Mouse (Mus musculus) hindbrain, embryonic 11.5 days (tissue): Measurements from ENCODE around the gene Vps26c. TPM values are rescaled to one million over a fixed set of nuclear protein-coding genes. Genes with fewer than 3 reads are reported as not detected.

Experiments used
- ATAC-seq: fragments of 200-750 bp; cut with Nextera tagmentation; 2 replicates; pipeline ENCODE4 v1.8.0; 2017; ENCODE audit warnings: mild to moderate bottlenecking, moderate TSS enrichment, moderate library complexity; ENCODE audit not compliant: low FRiP score
- DNase-seq: peaks from one replicate; pipeline ENCODE4 v3.0.0-alpha.2; 2015; ENCODE audit warnings: low spot score
- H3K27ac ChIP-seq: fragments of 300-500 bp; sonication (generic); 2 replicates; pipeline ENCODE4 v1.5.1; 2014; ENCODE audit warnings: mild to moderate bottlenecking, low read depth, low read length
- H3K27me3 ChIP-seq: fragments of 300-500 bp; sonication (generic); 2 replicates; pipeline ENCODE4 v1.6.1; 2014; ENCODE audit warnings: mild to moderate bottlenecking, low read length, moderate library complexity, mixed read lengths; ENCODE audit not compliant: control insufficient read depth, insufficient read depth
- H3K36me3 ChIP-seq: fragments of 300-500 bp; sonication (generic); 2 replicates; pipeline ENCODE4 v1.6.1; 2014; ENCODE audit warnings: mild to moderate bottlenecking, low read length, moderate library complexity, mixed read lengths; ENCODE audit not compliant: control insufficient read depth, insufficient read depth
- H3K4me1 ChIP-seq: fragments of 300-500 bp; sonication (generic); replicated peaks from 2 replicates; pipeline ENCODE4 v1.6.1; 2014; ENCODE audit warnings: low read length, mixed read lengths; ENCODE audit not compliant: control insufficient read depth, insufficient read depth
- H3K4me2 ChIP-seq: fragments of 300-500 bp; sonication (generic); replicated peaks from 2 replicates; pipeline ENCODE4 v1.6.1; 2014; ENCODE audit warnings: mild to moderate bottlenecking, low read depth, low read length
- H3K4me3 ChIP-seq: fragments of 300-500 bp; sonication (generic); 2 replicates; pipeline ENCODE4 v1.5.1; 2014; ENCODE audit warnings: low read depth, low read length
- H3K9ac ChIP-seq: fragments of 300-500 bp; sonication (generic); 2 replicates; pipeline ENCODE4 v1.6.1; 2014; ENCODE audit warnings: low read depth, low read length
- H3K9me3 ChIP-seq: fragments of 300-500 bp; sonication (generic); 2 replicates; pipeline ENCODE4 v1.6.1; 2016; ENCODE audit warnings: low read length; ENCODE audit not compliant: control insufficient read depth
- WGBS: fragments of 180-500 bp; shearing (Covaris S2); extraction: QIAGEN DNeasy Blood & Tissue Kit; methylation state at CpG from one replicate; pipeline ENCODE4 v1.1.7; 2014; 5-methylcytosine and 5-hydroxymethylcytosine counted together
- polyA plus RNA-seq: library from polyadenylated mRNA; unstranded; fragments of >200 nt; fragmentation: Nextera tagmentation; extraction: Ambion mirVana; gene quantifications from 2 replicates; pipeline ENCODE4 v1.2.1, GENCODE M21; 2014

Gene Vps26c
- polyA plus RNA-seq, 1 experiment from 2014 or later = 66.8 TPM

DNA sequence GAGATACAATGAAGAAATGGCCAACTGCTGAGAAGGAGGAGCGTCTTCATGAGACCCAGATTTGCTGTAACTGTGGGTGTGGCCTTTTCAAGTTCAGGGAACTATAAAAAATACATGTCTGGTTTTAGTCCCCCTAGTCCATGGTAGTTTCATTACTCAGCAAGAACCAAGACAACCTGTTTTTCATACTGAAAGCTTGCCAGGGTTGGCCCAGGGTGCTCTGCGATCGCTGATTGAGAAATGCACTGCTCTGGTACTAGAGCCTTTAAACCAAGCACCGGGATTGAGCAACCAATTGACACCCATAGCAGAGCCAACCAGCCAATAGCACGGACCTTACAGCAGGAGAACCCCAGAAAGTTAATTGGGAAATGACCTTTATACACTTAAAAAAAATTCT is 29.6 kb upstream of the Vps26c start:
- Histone ChIP-seq H3K27me3 (no peaks in the 10 kb centered on the region), H3K9me3 (no peaks in the 10 kb centered on the region), H3K4me3 (no peak overlapping the region), H3K4me2 (no peak overlapping the region), H3K27ac (no peak overlapping the region), H3K4me1 (no peaks in the 10 kb centered on the region), H3K36me3 (no peaks in the 10 kb centered on the region), H3K9ac (no peak overlapping the region)
- no peak for ATAC-seq
- no peak for DNase-seq
- WGBS = 78% methylated on average over 5 of the region's 5 CpGs

DNA sequence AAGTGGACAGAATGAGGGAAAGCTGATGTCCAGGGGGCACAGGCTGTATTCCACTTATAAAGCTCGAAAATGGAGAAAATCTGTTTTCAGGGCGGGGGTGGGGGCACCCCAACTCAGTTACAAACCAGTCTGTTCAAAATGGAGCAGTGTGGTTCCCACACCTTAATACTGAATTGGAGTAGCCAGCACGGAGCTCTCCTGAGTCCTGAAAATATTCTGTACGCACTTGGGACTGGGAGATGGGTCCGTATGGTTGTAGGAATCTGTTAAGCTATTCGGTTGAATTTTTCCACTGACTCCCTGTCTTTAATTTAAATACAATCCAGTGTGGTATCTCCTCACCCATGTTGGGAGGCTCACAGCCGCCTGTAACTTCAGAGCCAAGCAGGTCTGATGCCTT is 28.7 kb upstream of the Vps26c start:
- Histone ChIP-seq H3K9me3 (no peaks in the 10 kb centered on the region), H3K9ac (no peak overlapping the region), H3K36me3 (no peaks in the 10 kb centered on the region), H3K27ac (no peak overlapping the region), H3K4me3 (no peak overlapping the region), H3K4me2 (no peak overlapping the region), H3K4me1 (no peaks in the 10 kb centered on the region), H3K27me3 (no peaks in the 10 kb centered on the region)
- no peak for DNase-seq
- no peak for ATAC-seq
- WGBS = 81% methylated on average over 7 of the region's 7 CpGs

DNA sequence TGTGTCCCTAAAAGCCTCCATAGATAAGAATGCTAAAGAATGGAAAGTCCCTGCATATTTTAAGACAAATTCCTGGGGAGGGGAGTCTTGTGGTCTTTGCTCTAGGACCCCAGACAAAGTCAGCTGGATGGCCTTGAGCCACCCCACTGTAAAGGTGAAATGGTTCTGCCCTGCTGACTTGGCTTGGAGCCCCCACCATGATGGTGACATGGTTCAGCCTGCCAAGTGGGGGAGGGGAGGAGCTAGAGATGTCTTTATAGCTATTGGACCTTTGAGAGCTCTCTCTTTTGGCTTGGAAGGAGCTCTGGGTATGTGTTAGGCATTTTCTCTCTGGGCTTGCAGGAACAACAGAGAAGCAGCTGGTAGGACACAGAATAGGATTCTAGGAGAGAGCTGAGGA is 25.3 kb upstream of the Vps26c start:
- DNase-seq = no peak
- no peak for ATAC-seq
- Histone ChIP-seq H3K9me3 (no peaks in the 10 kb centered on the region), H3K27me3 (no peaks in the 10 kb centered on the region), H3K4me3 (no peak overlapping the region), H3K36me3 (no peaks in the 10 kb centered on the region), H3K27ac (no peak overlapping the region), H3K4me1 (no peaks in the 10 kb centered on the region), H3K4me2 (no peak overlapping the region), H3K9ac (no peak overlapping the region)

DNA sequence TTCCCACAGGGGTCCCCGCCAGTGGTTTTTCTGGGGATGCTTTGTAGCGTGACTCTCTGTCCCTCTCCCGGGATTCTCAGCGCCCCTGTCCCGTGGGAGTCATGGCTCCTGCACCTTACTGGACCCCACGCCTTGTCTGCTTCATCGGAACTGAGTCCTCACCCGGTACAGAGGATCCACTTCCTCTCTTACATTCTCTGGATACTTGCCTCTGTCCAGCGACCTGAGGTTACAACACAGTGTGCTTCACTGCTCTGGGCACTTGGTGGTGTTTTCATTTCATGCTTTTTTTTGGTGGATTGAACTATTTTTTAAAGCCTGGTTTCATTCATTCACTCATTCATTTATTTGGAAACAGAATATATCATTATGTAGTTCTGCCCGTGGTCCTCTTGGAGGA is 23.2 kb upstream of the Vps26c start:
- Histone ChIP-seq H3K4me2 (no peak overlapping the region), H3K9me3 (no peaks in the 10 kb centered on the region), H3K9ac (no peak overlapping the region), H3K4me1 (no peaks in the 10 kb centered on the region), H3K27me3 (no peaks in the 10 kb centered on the region), H3K4me3 (no peak overlapping the region), H3K36me3 (no peaks in the 10 kb centered on the region), H3K27ac (no peak overlapping the region)
- no peak for ATAC-seq
- WGBS = 75% methylated on average over 10 of the region's 10 CpGs
- no peak for DNase-seq

DNA sequence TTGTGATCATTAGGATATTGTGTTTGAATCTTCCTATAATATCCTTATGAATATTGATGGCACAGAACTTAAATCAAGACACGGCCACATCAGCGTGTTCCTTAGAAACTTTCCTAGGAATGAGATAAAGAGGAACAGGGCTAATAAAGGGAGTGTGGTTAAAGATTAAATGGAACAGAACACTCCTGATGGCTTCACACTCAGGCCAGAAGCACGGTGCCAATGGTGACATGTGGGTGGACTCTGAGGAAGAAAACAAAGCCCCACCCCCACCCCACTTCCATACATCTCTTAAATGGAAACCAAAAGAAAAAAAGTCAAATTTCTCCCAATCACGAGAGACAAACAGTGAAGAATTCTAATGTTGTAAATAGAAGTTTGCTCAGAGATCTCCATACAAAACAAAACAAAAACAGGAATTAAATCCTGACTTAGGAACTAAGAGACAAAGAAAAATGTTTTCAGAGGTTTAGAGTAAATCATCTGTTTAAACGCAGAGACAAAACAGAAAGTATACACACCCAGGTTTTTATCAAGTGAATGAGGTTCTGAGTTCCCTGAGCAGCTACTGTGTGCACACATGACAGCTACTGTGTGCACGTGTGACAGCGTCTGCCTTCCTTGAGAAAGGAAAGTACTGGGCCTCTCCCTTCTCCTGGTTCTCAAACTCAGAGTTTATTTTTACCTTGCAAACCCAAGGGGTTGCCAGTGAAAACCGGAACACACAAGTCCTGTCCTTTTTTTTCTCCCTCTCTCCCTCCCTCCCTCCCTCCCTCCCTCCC is 19.3 kb upstream of the Vps26c start:
- H3K36me3 ChIP-seq = no peaks in the 10 kb centered on the region
- 50% methylated on average over 8 of the region's 8 CpGs for WGBS
- H3K4me3 ChIP-seq = no peak overlapping the region
- no peak overlapping the region for H3K9ac ChIP-seq
- no peaks in the 10 kb centered on the region for H3K27me3 ChIP-seq
- H3K27ac ChIP-seq = no peak overlapping the region
- no peaks in the 10 kb centered on the region for H3K4me1 ChIP-seq
- no peak overlapping the region for H3K4me2 ChIP-seq
- ATAC-seq (no peak), DNase-seq (no peak)
- H3K9me3 ChIP-seq = no peaks in the 10 kb centered on the region

DNA sequence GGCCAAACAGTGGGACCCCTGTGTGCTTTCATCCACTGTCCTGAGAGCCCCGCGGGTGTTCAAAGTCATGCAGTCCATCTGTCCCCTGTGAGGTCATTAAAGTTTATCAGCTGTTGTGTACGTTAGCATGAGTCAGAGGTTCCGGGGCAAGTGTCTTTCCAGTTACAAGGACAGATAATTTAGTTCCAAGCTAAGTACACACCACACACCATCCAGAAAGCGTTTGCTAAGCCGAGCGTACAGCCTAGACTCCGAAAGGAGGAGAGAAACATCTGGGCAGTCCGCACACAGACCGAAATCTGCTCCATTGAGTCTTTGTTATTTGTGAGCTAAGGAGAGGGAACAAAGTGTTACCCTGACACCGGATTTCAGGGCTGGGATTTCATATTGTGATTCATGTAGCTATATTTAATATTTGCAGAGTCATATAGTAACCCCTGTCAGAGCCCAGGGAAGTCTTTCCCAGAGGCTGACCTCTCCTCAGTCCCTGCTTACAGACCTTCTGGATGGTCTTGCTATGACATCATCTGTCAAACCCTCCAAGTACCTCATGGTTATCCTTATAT is 18.0 kb upstream of the Vps26c start:
- H3K4me2 ChIP-seq = no peak overlapping the region
- DNase-seq (no peak), ATAC-seq (no peak)
- no peaks in the 10 kb centered on the region for H3K36me3 ChIP-seq
- no peak overlapping the region for H3K9ac ChIP-seq
- H3K4me3 ChIP-seq = no peak overlapping the region
- H3K27ac ChIP-seq = no peak overlapping the region
- no peaks in the 10 kb centered on the region for H3K27me3 ChIP-seq
- H3K9me3 ChIP-seq = no peaks in the 10 kb centered on the region
- no peaks in the 10 kb centered on the region for H3K4me1 ChIP-seq
- whole genome bisulfite sequencing = 59% methylated on average over 11 of the region's 11 CpGs

DNA sequence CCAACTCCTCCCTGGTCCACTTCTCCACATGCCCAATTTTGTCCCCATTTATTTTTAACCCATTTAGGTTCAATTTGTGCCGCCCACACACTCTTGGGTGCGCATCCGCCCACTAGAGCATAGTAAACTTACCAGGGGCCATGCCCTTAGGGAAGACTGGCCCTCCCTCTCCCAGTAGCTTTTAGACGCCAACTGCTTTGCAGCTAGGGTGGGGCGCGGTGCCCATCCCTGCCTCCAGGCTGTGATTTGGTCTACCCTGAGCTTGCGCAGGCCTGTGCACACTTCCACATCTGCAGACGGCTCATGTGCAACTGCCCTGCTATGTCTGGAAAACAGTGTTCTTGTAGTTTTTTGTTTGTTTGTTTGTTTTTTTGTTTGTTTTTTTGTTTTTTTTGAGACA is 16.3 kb upstream of the Vps26c start:
- Histone ChIP-seq H3K36me3 (no peaks in the 10 kb centered on the region), H3K4me1 (no peaks in the 10 kb centered on the region), H3K4me2 (no peak overlapping the region), H3K9me3 (no peaks in the 10 kb centered on the region), H3K9ac (no peak overlapping the region), H3K27me3 (no peaks in the 10 kb centered on the region), H3K4me3 (no peak overlapping the region), H3K27ac (no peak overlapping the region)
- 92% methylated on average over 8 of the region's 8 CpGs for WGBS
- DNase-seq (no peak), ATAC-seq (no peak)

DNA sequence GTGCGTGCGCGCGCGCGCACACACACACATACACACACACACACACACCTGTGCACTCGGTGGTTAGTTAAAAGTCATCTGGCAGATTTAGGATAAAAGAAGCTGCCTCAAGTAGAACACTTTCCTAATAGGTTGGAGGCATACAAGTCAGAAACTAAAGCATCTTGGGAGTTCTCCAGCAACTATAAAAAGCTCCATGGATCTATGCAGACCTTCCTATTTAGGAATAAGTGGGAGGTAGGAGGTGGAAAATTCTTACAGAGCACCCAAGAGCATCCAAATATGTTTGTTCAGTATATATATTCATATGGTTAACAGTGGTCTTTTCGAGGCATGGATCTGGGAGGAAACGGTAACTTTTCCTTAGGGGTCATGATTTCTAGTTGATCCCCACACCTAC is 13.5 kb upstream of the Vps26c start:
- DNase-seq = no peak
- 98% methylated on average over 9 of the region's 9 CpGs for WGBS

DNA sequence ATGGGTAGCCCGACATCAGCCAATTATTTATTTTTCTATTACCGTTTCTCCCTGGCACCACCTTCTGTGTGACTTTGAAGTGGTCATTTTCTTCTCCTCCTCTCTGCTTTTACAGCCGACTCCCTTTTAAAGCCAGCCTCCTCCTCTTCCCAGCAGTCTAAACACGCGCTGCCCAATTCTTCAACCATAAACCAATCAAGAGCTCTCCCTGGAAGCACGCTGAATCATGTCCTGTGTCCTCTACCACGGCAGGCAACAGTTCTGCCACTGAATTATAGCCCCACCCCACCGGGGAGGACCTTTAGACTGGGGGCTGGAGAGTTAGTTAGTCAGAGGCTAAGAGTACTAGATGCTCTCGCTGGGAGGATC is 10.5 kb upstream of the Vps26c start:
- ATAC-seq = no peak
- WGBS = 57% methylated on average over 9 of the region's 9 CpGs

More for the DNA sequence above, 13.5 kb upstream of the Vps26c start:
- Histone ChIP-seq H3K27me3 (no peaks in the 10 kb centered on the region), H3K36me3 (no peaks in the 10 kb centered on the region), H3K4me3 (no peak overlapping the region), H3K4me2 (no peak overlapping the region), H3K27ac (no peak overlapping the region), H3K4me1 (no peaks in the 10 kb centered on the region), H3K9ac (no peak overlapping the region), H3K9me3 (no peaks in the 10 kb centered on the region)
- ATAC-seq = no peak

More for the DNA sequence above, 10.5 kb upstream of the Vps26c start:
- no peak for DNase-seq
- H3K4me3 ChIP-seq = no peak overlapping the region
- no peak overlapping the region for H3K9ac ChIP-seq
- H3K36me3 ChIP-seq = no peaks in the 10 kb centered on the region
- H3K27ac ChIP-seq = no peak overlapping the region
- H3K27me3 ChIP-seq = no peaks in the 10 kb centered on the region
- no peak overlapping the region for H3K4me2 ChIP-seq
- H3K9me3 ChIP-seq = no peaks in the 10 kb centered on the region
- no peaks in the 10 kb centered on the region for H3K4me1 ChIP-seq
